Mouse (Mus musculus): Measurements from ENCODE around the gene Hsf4. TPM values are rescaled to one million over a fixed set of nuclear protein-coding genes. Genes with fewer than 3 reads are reported as not detected.
A peak's percentile ranks its signal among the peaks of the same experiment; 100 is the strongest.

The Hsf4 gene
- polyA plus RNA-seq, 1 experiment from 2014 or later = 0.27 TPM

GRCm38 (mm10) chr8:105254152-105254965 lies 15.2 kb upstream of the Hsf4 start:
- peak overlapping the region; percentile 60 to 83 for H3K4me3 ChIP-seq (ENCODE audit: control insufficient read depth in 1 of 2, insufficient read depth in 1 of 2, low read depth in 1 of 2, low read length in 2 of 2)
- peaks cover 28% of the 10 kb centered on the region for H3K36me3 ChIP-seq (ENCODE audit: control insufficient read depth, insufficient read depth, low read length)
- H3K9me3 ChIP-seq (ENCODE audit: control insufficient read depth, low read length) = no peaks in the 10 kb centered on the region
- peaks cover 14 to 23% of the 10 kb centered on the region in 2 experiments for H3K4me1 ChIP-seq (ENCODE audit: control insufficient read depth in 2 of 2, insufficient read depth in 2 of 2, low read length in 2 of 2)
- H3K27ac ChIP-seq (replicated peaks in 1 of 2; ENCODE audit: control insufficient read depth in 1 of 2, insufficient read depth in 1 of 2, low read depth in 2 of 2, low read length in 2 of 2) = peak overlapping the region; percentile 62 to 74
- H3K4me2 ChIP-seq (ENCODE audit: low read length) = peak overlapping the region; percentile 97
- peak overlapping the region; percentile 71 for H3K9ac ChIP-seq (ENCODE audit: low read length)
- ATAC-seq (ENCODE audit: insufficient number of reproducible peaks, insufficient read depth, low FRiP score, low read depth) = peak; percentile 81
- WGBS = under 1% methylated on average over 72 of the region's 74 CpGs
- peaks cover 22% of the 10 kb centered on the region for H3K27me3 ChIP-seq (ENCODE audit: control insufficient read depth, insufficient read depth, low read length)

- H3K9ac ChIP-seq (ENCODE audit: low read length) = peak within 1 kb of the TSS; percentile 71
- peaks cover 23% of the 10 kb centered on the region for H3K36me3 ChIP-seq (ENCODE audit: control insufficient read depth, insufficient read depth, low read length)
- ATAC-seq (ENCODE audit: insufficient number of reproducible peaks, insufficient read depth, low FRiP score, low read depth) = peak; percentile 29; the same call in 1 of the 2 replicates
- H3K27ac ChIP-seq (replicated peaks in 1 of 2; ENCODE audit: control insufficient read depth in 1 of 2, insufficient read depth in 1 of 2, low read depth in 2 of 2, low read length in 2 of 2) = peak within 1 kb of the TSS; percentile 62 to 74
- H3K4me2 ChIP-seq (ENCODE audit: low read length) = peak within 1 kb of the TSS; percentile 97
- H3K27me3 ChIP-seq (ENCODE audit: control insufficient read depth, insufficient read depth, low read length) = peaks cover 24% of the 10 kb centered on the region
- WGBS = 2% methylated on average over 14 of the region's 14 CpGs
- peak within 1 kb of the TSS; percentile 60 to 83 for H3K4me3 ChIP-seq (ENCODE audit: control insufficient read depth in 1 of 2, insufficient read depth in 1 of 2, low read depth in 1 of 2, low read length in 2 of 2)
- H3K9me3 ChIP-seq (ENCODE audit: control insufficient read depth, low read length) = no peaks in the 10 kb centered on the region
- H3K4me1 ChIP-seq (ENCODE audit: control insufficient read depth in 2 of 2, insufficient read depth in 2 of 2, low read length in 2 of 2) = peaks cover 14 to 29% of the 10 kb centered on the region in 2 experiments
Measured at GRCm38 (mm10) chr8:105254966-105255350, 14.6 kb upstream of the Hsf4 start, which contains the start of gene B3gnt9. Gene B3gnt9, minus strand, starts transcription at chr8:105255153.

- Histone ChIP-seq H3K9me3 (ENCODE audit: control insufficient read depth, low read length) (0 out of 2 replicates have a peak, but pooled peaks cover 3% of the 10 kb centered on the region), H3K4me3 (ENCODE audit: control insufficient read depth in 1 of 2, insufficient read depth in 1 of 2, low read depth in 1 of 2, low read length in 2 of 2) (no peak overlapping the region), H3K36me3 (ENCODE audit: control insufficient read depth, insufficient read depth, low read length) (no peaks in the 10 kb centered on the region), H3K27ac (replicated peaks in 1 of 2; ENCODE audit: control insufficient read depth in 1 of 2, insufficient read depth in 1 of 2, low read depth in 2 of 2, low read length in 2 of 2) (no peak overlapping the region), H3K4me2 (ENCODE audit: low read length) (no peak overlapping the region), H3K9ac (ENCODE audit: low read length) (no peak overlapping the region), H3K4me1 (ENCODE audit: control insufficient read depth in 2 of 2, insufficient read depth in 2 of 2, low read length in 2 of 2) (peaks cover 14 to 31% of the 10 kb centered on the region in 2 experiments), H3K27me3 (ENCODE audit: control insufficient read depth, insufficient read depth, low read length) (peaks cover 32% of the 10 kb centered on the region)
- ATAC-seq (ENCODE audit: insufficient number of reproducible peaks, insufficient read depth, low FRiP score, low read depth) = no peak
- 63% methylated on average over 7 of the region's 7 CpGs for WGBS
Measured at GRCm38 (mm10) chr8:105257318-105258114, 12.1 kb upstream of the Hsf4 start.

- Histone ChIP-seq H3K36me3 (ENCODE audit: control insufficient read depth, insufficient read depth, low read length) (no peaks in the 10 kb centered on the region), H3K9me3 (ENCODE audit: control insufficient read depth, low read length) (0 out of 2 replicates have a peak, but pooled peaks cover 3% of the 10 kb centered on the region), H3K4me2 (ENCODE audit: low read length) (peak overlapping the region; percentile 92), H3K4me1 (ENCODE audit: control insufficient read depth in 2 of 2, insufficient read depth in 2 of 2, low read length in 2 of 2) (peaks cover 8 to 28% of the 10 kb centered on the region in 2 experiments), H3K27ac (replicated peaks in 1 of 2; ENCODE audit: control insufficient read depth in 1 of 2, insufficient read depth in 1 of 2, low read depth in 2 of 2, low read length in 2 of 2) (no peak overlapping the region), H3K4me3 (ENCODE audit: control insufficient read depth in 1 of 2, insufficient read depth in 1 of 2, low read depth in 1 of 2, low read length in 2 of 2) (peak overlapping the region; percentile 27 to 40), H3K27me3 (ENCODE audit: control insufficient read depth, insufficient read depth, low read length) (peaks cover 32% of the 10 kb centered on the region), H3K9ac (ENCODE audit: low read length) (peak overlapping the region; percentile 45; the same call in 1 of the 2 replicates)
- 0 out of 2 replicates have a peak, but pooled peaks have one; percentile 4 for ATAC-seq (ENCODE audit: insufficient number of reproducible peaks, insufficient read depth, low FRiP score, low read depth)
- WGBS = 4% methylated on average over 55 of the region's 55 CpGs
Measured at GRCm38 (mm10) chr8:105258911-105259720, 10.5 kb upstream of the Hsf4 start.

GRCm38 (mm10) chr8:105259721-105260320 lies 9.8 kb upstream of the Hsf4 start:
- WGBS = 4% methylated on average over 30 of the region's 30 CpGs

GRCm38 (mm10) chr8:105260371-105261099 lies 9.1 kb upstream of the Hsf4 start:
- no peaks in the 10 kb centered on the region for H3K36me3 ChIP-seq (ENCODE audit: control insufficient read depth, insufficient read depth, low read length)
- peaks cover 2 to 27% of the 10 kb centered on the region in 2 experiments; a peak in 3 of 4 replicates for H3K4me1 ChIP-seq (ENCODE audit: control insufficient read depth in 2 of 2, insufficient read depth in 2 of 2, low read length in 2 of 2)
- H3K27ac ChIP-seq (replicated peaks in 1 of 2; ENCODE audit: control insufficient read depth in 1 of 2, insufficient read depth in 1 of 2, low read depth in 2 of 2, low read length in 2 of 2) = no peak overlapping the region
- peaks cover 29% of the 10 kb centered on the region for H3K27me3 ChIP-seq (ENCODE audit: control insufficient read depth, insufficient read depth, low read length)
- no peak for ATAC-seq (ENCODE audit: insufficient number of reproducible peaks, insufficient read depth, low FRiP score, low read depth)
- no peak overlapping the region for H3K4me3 ChIP-seq (ENCODE audit: control insufficient read depth in 1 of 2, insufficient read depth in 1 of 2, low read depth in 1 of 2, low read length in 2 of 2)
- H3K9ac ChIP-seq (ENCODE audit: low read length) = no peak overlapping the region
- H3K9me3 ChIP-seq (ENCODE audit: control insufficient read depth, low read length) = 0 out of 2 replicates have a peak, but pooled peaks cover 3% of the 10 kb centered on the region
- WGBS = 65% methylated on average over 7 of the region's 7 CpGs
- H3K4me2 ChIP-seq (ENCODE audit: low read length) = no peak overlapping the region

More at GRCm38 (mm10) chr8:105259721-105260320, 9.8 kb upstream of the Hsf4 start:
- H3K4me3 ChIP-seq (ENCODE audit: control insufficient read depth in 1 of 2, insufficient read depth in 1 of 2, low read depth in 1 of 2, low read length in 2 of 2) = peak overlapping the region; percentile 27 to 40
- peak overlapping the region; percentile 45; the same call in 1 of the 2 replicates for H3K9ac ChIP-seq (ENCODE audit: low read length)
- H3K9me3 ChIP-seq (ENCODE audit: control insufficient read depth, low read length) = 0 out of 2 replicates have a peak, but pooled peaks cover 3% of the 10 kb centered on the region
- peak overlapping the region; percentile 92 for H3K4me2 ChIP-seq (ENCODE audit: low read length)
- H3K27me3 ChIP-seq (ENCODE audit: control insufficient read depth, insufficient read depth, low read length) = peaks cover 32% of the 10 kb centered on the region
- no peak overlapping the region for H3K27ac ChIP-seq (replicated peaks in 1 of 2; ENCODE audit: control insufficient read depth in 1 of 2, insufficient read depth in 1 of 2, low read depth in 2 of 2, low read length in 2 of 2)
- H3K36me3 ChIP-seq (ENCODE audit: control insufficient read depth, insufficient read depth, low read length) = no peaks in the 10 kb centered on the region
- peak; percentile 11; the same call in 1 of the 2 replicates for ATAC-seq (ENCODE audit: insufficient number of reproducible peaks, insufficient read depth, low FRiP score, low read depth)
- peaks cover 6 to 26% of the 10 kb centered on the region in 2 experiments for H3K4me1 ChIP-seq (ENCODE audit: control insufficient read depth in 2 of 2, insufficient read depth in 2 of 2, low read length in 2 of 2)

Data from heart, embryonic 14.5 days (tissue).